Mouse (Mus musculus): ENCODE data around the gene Gpatch2.

DNA sequence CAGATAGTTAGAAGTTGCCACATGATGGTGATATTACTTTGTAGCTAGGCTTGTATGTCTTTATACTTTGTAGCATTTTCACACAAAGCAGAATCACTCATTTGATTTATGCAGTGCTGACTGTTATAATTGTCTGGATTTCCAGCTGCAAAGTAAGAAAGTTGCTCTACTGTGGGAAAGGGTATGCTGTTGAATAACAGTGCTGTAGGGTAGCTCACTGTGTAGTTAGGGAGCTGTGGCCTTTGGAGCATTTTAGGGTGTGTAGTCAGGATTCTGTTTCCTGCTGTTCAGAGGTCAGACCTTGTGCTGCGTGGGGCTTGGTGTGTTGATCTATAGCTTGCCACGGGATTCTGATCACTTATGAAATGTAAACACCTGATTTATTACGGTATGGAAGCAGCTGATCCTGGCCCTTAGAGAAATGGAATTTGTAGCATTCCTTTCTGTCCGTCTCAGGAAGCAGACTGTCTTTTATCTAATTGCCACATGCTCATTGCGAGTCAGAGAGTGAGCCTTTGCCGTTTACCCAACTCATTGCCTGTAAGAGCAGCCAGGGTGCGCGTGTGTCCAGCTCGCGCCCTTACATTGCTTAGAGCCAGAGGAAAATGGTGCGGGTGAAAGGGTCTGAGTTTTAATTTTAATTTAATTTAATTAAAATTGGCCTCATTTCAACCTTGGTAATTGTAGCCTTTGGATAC, 11.2 kb downstream of the Gpatch2 start:
- TF ChIP-seq POLR2A (IDR thresholded peaks at IDR 0.05; ENCODE audit: borderline replicate concordance, extremely low read depth, insufficient read depth, insufficient read length, poor library complexity, severe bottlenecking), result no peak
- no peak for TF ChIP-seq CTCF (IDR thresholded peaks at IDR 0.05; ENCODE audit: borderline replicate concordance, extremely low read depth, insufficient read depth, insufficient read length)

Data from brain, embryonic 14.5 days (tissue).